Mouse (Mus musculus) kidney, embryonic 15.5 days (tissue): ENCODE results near the gene Lyrm1. TPM values are rescaled to one million over a fixed set of nuclear protein-coding genes. Genes with fewer than 3 reads are reported as not detected.

ENCODE experiments used
- ATAC-seq: fragments of 200-750 bp; cut with Nextera tagmentation; replicated peaks from 2 replicates; pipeline ENCODE4 v1.8.0; 2017; ENCODE audit warnings: moderate TSS enrichment; ENCODE audit not compliant: low FRiP score
- H3K27ac ChIP-seq: fragments of 300-500 bp; sonication (generic); 2 replicates; pipeline ENCODE4 v1.5.1; 2015; ENCODE audit warnings: mild to moderate bottlenecking, inconsistent platforms
- H3K27me3 ChIP-seq: fragments of 300-500 bp; sonication (generic); 2 replicates; pipeline ENCODE4 v1.6.1; 2015; ENCODE audit warnings: inconsistent platforms
- H3K36me3 ChIP-seq: fragments of 300-500 bp; sonication (generic); 2 replicates; pipeline ENCODE4 v1.6.1; 2015; ENCODE audit warnings: inconsistent platforms
- H3K4me1 ChIP-seq: fragments of 300-500 bp; sonication (generic); 2 replicates; pipeline ENCODE4 v1.6.1; 2015; ENCODE audit warnings: inconsistent platforms
- H3K4me2 ChIP-seq: fragments of 300-500 bp; sonication (generic); 2 replicates; pipeline ENCODE4 v1.6.1; 2015; ENCODE audit warnings: moderate library complexity, mild to moderate bottlenecking, inconsistent platforms
- H3K4me3 ChIP-seq: fragments of 300-500 bp; sonication (generic); replicated peaks from 2 replicates; pipeline ENCODE4 v1.5.1; 2015; ENCODE audit warnings: mild to moderate bottlenecking, inconsistent platforms
- H3K9ac ChIP-seq: fragments of 300-500 bp; sonication (generic); 2 replicates; pipeline ENCODE4 v1.6.1; 2015; ENCODE audit warnings: mild to moderate bottlenecking, inconsistent platforms
- H3K9me3 ChIP-seq: fragments of 300-500 bp; sonication (generic); replicated peaks from 2 replicates; pipeline ENCODE4 v1.6.1; 2016; ENCODE audit warnings: inconsistent platforms
- WGBS: fragments of 180-500 bp; shearing (Covaris S2); methylation state at CpG from one replicate; pipeline ENCODE4 v1.1.7; 2015; ENCODE audit warnings: mixed read lengths; 5-methylcytosine and 5-hydroxymethylcytosine counted together
- polyA plus RNA-seq: library from polyadenylated mRNA; unstranded; fragments of >200 nt; fragmentation: Nextera tagmentation; extraction: Ambion mirVana; gene quantifications from 2 replicates; pipeline ENCODE4 v1.2.1, GENCODE M21; 2015

The Lyrm1 gene
- polyA plus RNA-seq, 1 experiment from 2014 or later = 8.1 TPM

GRCm38 (mm10) chr7:119976256-119976655, 80.6 kb downstream of the Lyrm1 start:
- no peak for ATAC-seq
- H3K4me1 ChIP-seq = no peaks in the 10 kb centered on the region
- no peak overlapping the region for H3K27ac ChIP-seq
- no peak overlapping the region for H3K4me2 ChIP-seq
- WGBS = 72% methylated on average over 6 of the region's 6 CpGs
- no peak overlapping the region for H3K9ac ChIP-seq
- H3K9me3 ChIP-seq = no peaks in the 10 kb centered on the region
- H3K27me3 ChIP-seq = no peaks in the 10 kb centered on the region
- H3K4me3 ChIP-seq = no peak overlapping the region
- H3K36me3 ChIP-seq = no peaks in the 10 kb centered on the region

GRCm38 (mm10) chr7:119977574-119977973, 81.9 kb downstream of the Lyrm1 start:
- Histone ChIP-seq H3K27me3 (no peaks in the 10 kb centered on the region), H3K4me2 (no peak overlapping the region), H3K4me3 (no peak overlapping the region), H3K4me1 (no peaks in the 10 kb centered on the region), H3K9ac (no peak overlapping the region), H3K27ac (no peak overlapping the region), H3K36me3 (no peaks in the 10 kb centered on the region), H3K9me3 (no peaks in the 10 kb centered on the region)
- WGBS = 85% methylated on average over 7 of the region's 7 CpGs
- no peak for ATAC-seq

DNA sequence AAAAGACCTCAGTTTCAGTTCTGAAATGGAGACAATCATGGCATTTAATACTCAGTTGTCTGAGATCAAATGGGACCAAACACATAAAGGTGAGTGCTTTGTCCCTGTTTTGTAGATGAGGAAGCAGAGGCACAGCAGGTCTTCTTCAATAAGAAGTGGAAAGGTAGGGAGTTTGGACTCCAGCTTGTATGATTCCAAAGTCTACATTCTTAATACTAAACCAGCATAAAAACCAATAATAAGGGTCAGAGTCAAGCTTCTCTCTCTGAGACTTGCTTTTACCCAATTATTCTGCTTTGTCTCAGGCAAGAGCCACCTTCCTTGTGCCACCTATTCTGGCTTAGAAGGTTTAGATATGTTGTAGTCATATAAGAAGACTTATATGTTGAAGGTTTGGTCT, 82.9 kb downstream of the Lyrm1 start:
- Histone ChIP-seq H3K9me3 (no peaks in the 10 kb centered on the region), H3K27ac (no peak overlapping the region), H3K27me3 (no peaks in the 10 kb centered on the region), H3K4me2 (no peak overlapping the region), H3K4me1 (no peaks in the 10 kb centered on the region), H3K36me3 (no peaks in the 10 kb centered on the region), H3K9ac (no peak overlapping the region), H3K4me3 (no peak overlapping the region)
- no peak for ATAC-seq

DNA sequence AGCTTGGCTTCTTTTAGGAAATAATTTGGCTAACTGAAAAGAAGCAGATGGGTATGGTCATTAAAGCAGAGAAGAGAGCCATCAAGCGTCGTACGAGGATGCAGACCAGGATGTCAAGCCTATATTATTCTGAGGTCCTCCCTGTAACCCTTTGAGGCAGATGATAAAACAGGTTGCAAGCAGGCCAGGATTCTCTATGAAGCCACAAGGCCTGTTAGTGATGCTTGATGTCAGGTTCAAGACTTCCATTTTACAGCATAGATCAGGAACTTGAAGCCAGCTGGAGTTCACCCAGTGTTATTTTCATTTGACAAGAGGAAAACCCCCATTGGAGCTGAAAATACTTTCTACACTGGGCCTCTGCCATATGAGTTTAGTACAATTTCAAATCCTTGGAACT, 84.5 kb downstream of the Lyrm1 start:
- 77% methylated on average over 3 of the region's 3 CpGs for WGBS
- Histone ChIP-seq H3K4me2 (no peak overlapping the region), H3K27ac (no peak overlapping the region), H3K9me3 (no peaks in the 10 kb centered on the region), H3K36me3 (no peaks in the 10 kb centered on the region), H3K9ac (no peak overlapping the region), H3K4me3 (no peak overlapping the region), H3K4me1 (no peaks in the 10 kb centered on the region), H3K27me3 (no peaks in the 10 kb centered on the region)
- ATAC-seq = no peak

GRCm38 (mm10) chr7:119985279-119985912, 89.7 kb downstream of the Lyrm1 start:
- 73% methylated on average over 3 of the region's 3 CpGs for WGBS
- Histone ChIP-seq H3K36me3 (no peaks in the 10 kb centered on the region), H3K4me3 (no peak overlapping the region)

GRCm38 (mm10) chr7:119997066-119997465, 101.4 kb downstream of the Lyrm1 start:
- Histone ChIP-seq H3K27ac (no peak overlapping the region), H3K27me3 (no peaks in the 10 kb centered on the region), H3K4me2 (no peak overlapping the region), H3K9ac (no peak overlapping the region), H3K9me3 (no peaks in the 10 kb centered on the region), H3K4me3 (no peak overlapping the region), H3K4me1 (no peaks in the 10 kb centered on the region), H3K36me3 (no peaks in the 10 kb centered on the region)
- no peak for ATAC-seq
- 64% methylated on average over 6 of the region's 6 CpGs for WGBS

More at GRCm38 (mm10) chr7:119985279-119985912, 89.7 kb downstream of the Lyrm1 start:
- Histone ChIP-seq H3K9ac (no peak overlapping the region), H3K27ac (no peak overlapping the region), H3K4me2 (no peak overlapping the region), H3K4me1 (no peaks in the 10 kb centered on the region), H3K9me3 (no peaks in the 10 kb centered on the region), H3K27me3 (no peaks in the 10 kb centered on the region)
- no peak for ATAC-seq

Other genes with a start within 250 kb of the Lyrm1 start
- not detected in 2 replicates for gene Acsm4, start 205.8 kb upstream of the Lyrm1 start, polyA plus RNA-seq
- 77.0 and 80.1 TPM in 2 replicates for gene Thumpd1, start 175.1 kb upstream of the Lyrm1 start, polyA plus RNA-seq
- 0.61 and 1.3 TPM in 2 replicates for gene Acsm3, start 134.9 kb upstream of the Lyrm1 start, polyA plus RNA-seq
- 21.1 and 29.9 TPM in 2 replicates for gene Rexo5, start 101.9 kb upstream of the Lyrm1 start, polyA plus RNA-seq
- gene Eri2, start 101.8 kb upstream of the Lyrm1 start, polyA plus RNA-seq = 24.8 and 26.1 TPM in 2 replicates
- 9.9 and 10.5 TPM in 2 replicates for gene Dcun1d3, start 437 bp downstream of the Lyrm1 start, polyA plus RNA-seq
- gene Dnah3, start 199.4 kb downstream of the Lyrm1 start, polyA plus RNA-seq = not detected in 2 replicates
- 32.5 and 48.2 TPM in 2 replicates for gene Tmem159, start 206.5 kb downstream of the Lyrm1 start, polyA plus RNA-seq
- 0.17 and 0.19 TPM in 2 replicates for gene Zp2, start 249.4 kb downstream of the Lyrm1 start, polyA plus RNA-seq